Mouse (Mus musculus) C2C12 (cell line): ENCODE measurements around the gene Mgat4d. TPM values are rescaled to one million over a fixed set of nuclear protein-coding genes. Genes with fewer than 3 reads are reported as not detected.

ENCODE experiments used
- H3K27me3 ChIP-seq: one replicate; pipeline ENCODE4 v1.6.1; 2011; ENCODE audit not compliant: control insufficient read depth, insufficient read depth, insufficient read length
- H3K36me3 ChIP-seq: one replicate; pipeline ENCODE4 v1.6.1; 2011; ENCODE audit not compliant: control insufficient read depth, insufficient read depth
- H3K4me3 ChIP-seq: one replicate; pipeline ENCODE4 v1.5.1; 2011; ENCODE audit warnings: mild to moderate bottlenecking, control low read depth; ENCODE audit not compliant: poor library complexity, insufficient read depth, severe bottlenecking
- H3K79me2 ChIP-seq: one replicate; pipeline ENCODE4 v1.6.1; 2011; ENCODE audit not compliant: control insufficient read depth, insufficient read depth
- H3K79me3 ChIP-seq: one replicate; pipeline ENCODE4 v1.6.1; 2011; ENCODE audit warnings: low read depth, control low read depth
- H3ac ChIP-seq: one replicate; pipeline ENCODE3; 2011; ENCODE audit warnings: low read depth; ENCODE audit not compliant: control insufficient read depth, insufficient read length
- CEBPB ChIP-seq: IDR thresholded peaks from one replicate; pipeline ENCODE4 v1.6.1; 2011; ENCODE audit warnings: low read depth, mild to moderate bottlenecking, control low read depth, moderate library complexity
- CTCF ChIP-seq: IDR thresholded peaks from one replicate; pipeline ENCODE4 v1.5.1; 2011; ENCODE audit not compliant: control insufficient read depth, insufficient read depth, insufficient read length
- FOSL1 ChIP-seq: IDR thresholded peaks from one replicate; pipeline ENCODE4 v1.8.0; 2011; ENCODE audit warnings: mild to moderate bottlenecking, low read length; ENCODE audit not compliant: poor library complexity, insufficient read depth, severe bottlenecking
- MAX ChIP-seq: IDR thresholded peaks from one replicate; pipeline ENCODE4 v1.6.1; 2011; ENCODE audit warnings: mild to moderate bottlenecking, control low read depth
- MYOD1 ChIP-seq: IDR thresholded peaks from one replicate; pipeline ENCODE4 v1.6.1; 2011; ENCODE audit warnings: low read depth; ENCODE audit not compliant: control insufficient read depth, insufficient read length
- MYOG ChIP-seq: IDR thresholded peaks from one replicate; pipeline ENCODE4 v1.6.1; 2011; ENCODE audit not compliant: control insufficient read depth, insufficient read length; ENCODE audit errors: extremely low read depth
- USF1 ChIP-seq: IDR thresholded peaks from one replicate; pipeline ENCODE4 v1.6.1; 2011; ENCODE audit warnings: low read depth, mild to moderate bottlenecking, control low read depth, moderate library complexity
- polyA plus RNA-seq: library from polyadenylated mRNA; unstranded; fragments of >200 nt; fragmentation: generic; extraction: Trizol; gene quantifications from one replicate; pipeline ENCODE4 v1.2.1, GENCODE M21; 2012; ENCODE audit warnings: missing spikeins

The Mgat4d gene
- polyA plus RNA-seq, 1 experiment = not detected

DNA sequence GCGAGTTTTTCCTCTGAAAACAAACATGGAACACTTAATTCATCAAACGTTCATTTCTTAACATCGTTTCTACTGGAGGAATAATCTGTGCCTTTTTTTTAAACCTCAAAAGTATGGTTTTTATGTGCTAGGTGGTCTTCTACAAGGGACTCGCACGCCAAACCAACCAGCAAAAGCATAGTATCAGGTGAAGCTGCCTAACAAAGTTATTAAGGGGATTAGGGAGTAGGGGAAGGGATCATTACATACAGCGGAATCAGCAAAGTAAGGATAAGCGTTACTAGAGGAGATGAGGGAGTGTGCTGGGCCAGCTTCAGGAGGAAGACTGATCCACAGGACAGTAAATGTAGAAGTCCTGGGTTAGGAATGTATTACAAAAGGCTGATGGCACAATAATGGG lies 15.4 kb upstream of the Mgat4d start:
- Histone ChIP-seq H3K27me3 (peaks cover 3% of the 10 kb centered on the region), H3ac (no peak overlapping the region), H3K36me3 (no peaks in the 10 kb centered on the region), H3K79me2 (no peaks in the 10 kb centered on the region), H3K79me3 (no peaks in the 10 kb centered on the region), H3K4me3 (peak overlapping the region; percentile 78)
- TF ChIP-seq USF1 = no peak
- TF ChIP-seq MAX = no peak

DNA sequence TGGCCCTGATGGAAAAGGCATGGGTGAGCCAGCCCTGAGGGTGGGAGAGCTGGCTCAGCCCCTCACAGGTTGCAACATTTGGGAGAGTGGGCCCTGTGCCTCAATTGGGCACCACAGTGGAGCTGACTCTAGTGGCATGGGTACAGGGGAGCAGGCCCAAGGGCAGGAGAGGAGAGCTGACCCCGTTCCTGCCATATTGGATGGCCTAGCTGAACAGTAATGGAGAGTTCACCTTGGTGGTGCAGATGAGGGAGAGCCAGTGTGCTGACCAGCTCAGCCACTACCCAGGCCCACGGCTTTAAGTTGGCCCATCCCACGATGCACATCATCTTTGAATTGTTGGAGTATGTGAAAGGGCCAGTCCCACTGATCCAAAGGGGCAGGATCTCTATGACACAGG lies 6.2 kb upstream of the Mgat4d start:
- Histone ChIP-seq H3K79me3 (no peaks in the 10 kb centered on the region), H3K27me3 (peaks cover 3% of the 10 kb centered on the region), H3K36me3 (no peaks in the 10 kb centered on the region), H3K4me3 (no peak overlapping the region), H3ac (no peak overlapping the region), H3K79me2 (no peaks in the 10 kb centered on the region)
- no peak for TF ChIP-seq CEBPB
- TF ChIP-seq MAX = no peak
- TF ChIP-seq MYOD1 = no peak
- TF ChIP-seq FOSL1 = no peak
- TF ChIP-seq CTCF = no peak
- TF ChIP-seq MYOG = no peak
- no peak for TF ChIP-seq USF1

DNA sequence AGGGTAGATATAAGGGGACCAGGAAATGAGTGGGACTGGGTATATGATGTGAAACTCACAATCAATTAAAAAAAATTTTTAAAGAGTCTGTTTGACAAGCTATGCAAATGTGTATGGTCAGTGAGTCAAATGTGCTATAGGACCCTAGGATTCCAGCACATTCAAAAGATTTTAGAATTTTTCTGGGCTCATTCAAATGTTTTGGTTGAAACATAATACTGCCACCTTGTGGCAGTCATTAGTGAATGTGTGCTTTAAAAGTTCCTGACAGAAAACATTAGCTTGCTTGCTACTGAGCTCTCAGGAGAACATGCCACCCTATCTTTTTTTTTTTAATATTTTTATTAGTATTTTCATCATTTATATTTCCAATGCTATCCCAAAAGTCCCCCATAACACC lies 5.6 kb upstream of the Mgat4d start:
- Histone ChIP-seq H3K79me2 (no peaks in the 10 kb centered on the region), H3K27me3 (peaks cover 9% of the 10 kb centered on the region), H3ac (no peak overlapping the region), H3K79me3 (no peaks in the 10 kb centered on the region), H3K36me3 (no peaks in the 10 kb centered on the region), H3K4me3 (no peak overlapping the region)
- no peak for TF ChIP-seq MYOG
- TF ChIP-seq CEBPB = no peak
- no peak for TF ChIP-seq CTCF
- no peak for TF ChIP-seq USF1
- TF ChIP-seq MAX = no peak
- TF ChIP-seq MYOD1 = no peak
- TF ChIP-seq FOSL1 = no peak

DNA sequence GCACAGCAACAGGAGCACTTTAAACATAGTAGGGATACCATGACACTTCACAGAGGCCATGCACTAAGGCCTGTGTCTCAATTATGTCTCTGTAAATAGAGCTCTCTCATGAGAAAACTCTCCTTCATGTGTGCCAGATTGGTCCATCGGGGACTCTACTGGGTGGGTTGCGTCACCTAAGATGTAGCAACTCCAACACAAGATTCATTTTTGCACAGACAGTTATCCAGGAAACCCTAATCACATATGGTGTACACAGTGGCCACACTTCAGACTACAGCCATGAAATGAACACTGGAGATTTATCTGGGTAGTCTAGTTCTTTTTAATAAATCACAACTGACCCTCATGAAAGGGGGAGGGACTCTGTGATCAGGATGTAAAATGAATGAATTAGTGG lies 3.0 kb downstream of the Mgat4d start:
- Histone ChIP-seq H3K27me3 (peaks cover 26% of the 10 kb centered on the region), H3K79me2 (no peaks in the 10 kb centered on the region), H3ac (no peak overlapping the region), H3K36me3 (no peaks in the 10 kb centered on the region), H3K79me3 (no peaks in the 10 kb centered on the region), H3K4me3 (no peak overlapping the region)
- no peak for TF ChIP-seq MYOG
- TF ChIP-seq MAX = no peak
- TF ChIP-seq CEBPB = no peak
- TF ChIP-seq MYOD1 = no peak

DNA sequence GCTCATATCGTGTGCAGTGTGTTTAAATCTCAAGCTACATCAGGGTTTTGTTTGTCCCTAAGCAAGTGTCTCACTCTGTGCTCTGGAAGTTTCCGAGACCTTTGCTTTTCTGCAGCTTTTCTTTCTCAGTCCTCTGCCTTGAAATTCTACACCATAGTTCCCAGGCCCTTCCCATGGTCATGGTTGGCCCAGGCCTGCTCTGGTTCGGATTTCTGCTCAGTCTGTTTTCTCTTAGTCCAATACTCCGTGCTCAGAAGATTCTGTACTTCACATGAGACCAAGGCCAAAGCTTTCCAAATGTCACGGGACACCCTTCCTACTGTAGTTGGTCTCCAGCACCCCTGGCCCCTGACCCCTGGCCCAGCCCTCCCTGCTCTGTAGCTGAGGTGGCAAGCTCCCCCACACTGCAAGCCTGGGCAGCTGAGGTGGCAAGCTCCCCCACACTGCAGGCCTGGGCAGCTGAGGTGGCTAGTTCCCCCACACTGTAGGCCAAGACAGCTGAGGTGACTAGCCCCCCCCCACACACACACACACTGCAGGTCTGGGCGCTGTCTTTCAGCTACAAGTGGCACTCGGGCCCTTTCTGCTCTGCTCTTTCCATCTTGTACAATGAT lies 15.0 kb downstream of the Mgat4d start:
- H3K4me3 ChIP-seq = no peak overlapping the region
- no peaks in the 10 kb centered on the region for H3K27me3 ChIP-seq

DNA sequence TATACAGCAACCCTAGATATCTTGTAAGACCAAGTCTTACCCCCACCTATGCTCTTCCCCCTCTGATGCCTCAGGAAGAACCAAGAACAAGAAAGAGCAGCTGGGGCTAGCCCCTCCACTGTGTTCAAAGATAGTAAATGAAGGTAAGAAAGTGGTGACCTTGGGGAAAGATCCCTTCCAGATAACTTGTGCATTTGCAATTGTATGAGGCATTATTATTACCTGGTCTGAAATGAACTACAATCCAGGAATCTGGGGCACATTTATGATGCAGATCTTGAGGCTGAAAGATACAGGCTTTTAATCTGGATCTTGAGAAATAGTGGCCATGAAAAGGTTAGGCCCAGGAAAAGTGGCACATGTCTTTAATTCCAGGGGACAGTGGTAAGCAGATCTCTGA lies 29.0 kb downstream of the Mgat4d start:
- no peaks in the 10 kb centered on the region for H3K36me3 ChIP-seq
- H3K79me2 ChIP-seq = no peaks in the 10 kb centered on the region
- H3K27me3 ChIP-seq = no peaks in the 10 kb centered on the region
- TF ChIP-seq MAX = no peak
- TF ChIP-seq MYOG = no peak
- TF ChIP-seq FOSL1 = no peak
- TF ChIP-seq CTCF = no peak
- no peak for TF ChIP-seq MYOD1
- TF ChIP-seq USF1 = no peak
- no peak for TF ChIP-seq CEBPB
- no peak overlapping the region for H3ac ChIP-seq
- no peaks in the 10 kb centered on the region for H3K79me3 ChIP-seq
- H3K4me3 ChIP-seq = no peak overlapping the region

More for the DNA sequence above, 15.0 kb downstream of the Mgat4d start:
- H3K36me3 ChIP-seq = no peaks in the 10 kb centered on the region
- no peaks in the 10 kb centered on the region for H3K79me3 ChIP-seq
- H3K79me2 ChIP-seq = no peaks in the 10 kb centered on the region
- no peak overlapping the region for H3ac ChIP-seq
- no peak for TF ChIP-seq USF1
- TF ChIP-seq MYOD1 = no peak
- TF ChIP-seq CTCF = no peak
- TF ChIP-seq FOSL1 = no peak
- no peak for TF ChIP-seq CEBPB
- TF ChIP-seq MAX = no peak
- no peak for TF ChIP-seq MYOG

DNA sequence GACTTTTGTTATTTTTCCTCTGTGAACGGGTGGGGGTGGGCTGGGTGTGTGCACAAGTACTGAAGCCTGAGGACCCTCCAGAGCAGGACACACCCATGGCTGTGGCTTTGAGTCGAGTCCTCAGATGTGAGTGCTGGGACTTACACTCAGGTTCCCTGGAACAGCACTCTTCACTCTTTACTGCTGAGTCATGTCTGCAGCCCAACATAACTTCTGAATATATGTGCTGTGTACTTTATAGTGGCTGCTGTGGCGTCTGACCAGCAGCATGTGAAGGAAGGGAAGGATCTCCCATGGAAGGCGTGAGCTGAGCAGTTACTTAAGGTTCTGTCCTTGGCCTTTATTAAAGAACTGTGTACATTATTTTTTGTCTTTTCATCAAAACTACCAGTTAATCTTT lies 31.9 kb downstream of the Mgat4d start:
- H3K79me3 ChIP-seq = no peaks in the 10 kb centered on the region
- H3K4me3 ChIP-seq = no peak overlapping the region
- H3K36me3 ChIP-seq = no peaks in the 10 kb centered on the region
- H3K79me2 ChIP-seq = no peaks in the 10 kb centered on the region
- no peaks in the 10 kb centered on the region for H3K27me3 ChIP-seq
- no peak for TF ChIP-seq FOSL1
- no peak for TF ChIP-seq MYOG
- no peak for TF ChIP-seq CEBPB
- no peak for TF ChIP-seq USF1
- no peak for TF ChIP-seq MYOD1
- TF ChIP-seq CTCF = no peak
- no peak for TF ChIP-seq MAX
- no peak overlapping the region for H3ac ChIP-seq
